Mouse (Mus musculus): Measurements from ENCODE around the gene Paxbp1. TPM values are rescaled to one million over a fixed set of nuclear protein-coding genes. Genes with fewer than 3 reads are reported as not detected.

Paxbp1 gene
- polyA plus RNA-seq (2015; fragmentation: Nextera tagmentation; extraction: Ambion mirVana) = 10.3 and 10.9 TPM in 2 replicates

GRCm38 (mm10) chr16:91044270-91045182 is at the start of gene Paxbp1:
Paxbp1 (minus strand) TSS chr16:91044543.
- Histone ChIP-seq H3K27ac (ENCODE audit: low read depth) (peak within 1 kb of the TSS; percentile 92), H3K4me3 (ENCODE audit: low read depth, low read length) (peak within 1 kb of the TSS; percentile 73), H3K9me3 (ENCODE audit: low read length) (no peaks in the 10 kb centered on the region), H3K4me1 (ENCODE audit: insufficient read depth) (peaks cover 18% of the 10 kb centered on the region), H3K4me2 (ENCODE audit: low read depth, low read length) (peak within 1 kb of the TSS; percentile 82), H3K36me3 (replicated peaks; ENCODE audit: insufficient read depth, low read length) (peaks cover 11% of the 10 kb centered on the region), H3K9ac (replicated peaks) (peak within 1 kb of the TSS; percentile 88), H3K27me3 (ENCODE audit: insufficient read depth, low read length) (no peaks in the 10 kb centered on the region)
- TF ChIP-seq EP300 (IDR thresholded peaks at IDR 0.05; ENCODE audit: low read depth) (no peak), CTCF (IDR thresholded peaks at IDR 0.05; ENCODE audit: low read depth) (peak; percentile 100)
- WGBS (ENCODE audit: insufficient replicate concordance) = 2% methylated on average over 59 of the region's 70 CpGs
- DNase-seq = peak; percentile 99
- peak; percentile 93 for ATAC-seq

- Histone ChIP-seq H3K4me2 (ENCODE audit: low read depth, low read length) (peak overlapping the region; percentile 39), H3K27ac (ENCODE audit: low read depth) (peak overlapping the region; percentile 87), H3K27me3 (ENCODE audit: insufficient read depth, low read length) (no peaks in the 10 kb centered on the region), H3K4me1 (ENCODE audit: insufficient read depth) (peaks cover 12% of the 10 kb centered on the region), H3K4me3 (ENCODE audit: low read depth, low read length) (no peak overlapping the region), H3K36me3 (replicated peaks; ENCODE audit: insufficient read depth, low read length) (no peaks in the 10 kb centered on the region), H3K9me3 (ENCODE audit: low read length) (no peaks in the 10 kb centered on the region), H3K9ac (replicated peaks) (no peak overlapping the region)
- peak; percentile 81 for DNase-seq
- 40% methylated on average over 4 of the region's 4 CpGs for WGBS (ENCODE audit: insufficient replicate concordance)
- ATAC-seq = peak; percentile 99
- TF ChIP-seq CTCF (IDR thresholded peaks at IDR 0.05; ENCODE audit: low read depth) (no peak), EP300 (IDR thresholded peaks at IDR 0.05; ENCODE audit: low read depth) (peak; percentile 97)
Observed at GRCm38 (mm10) chr16:91086642-91087306, 42.4 kb upstream of the Paxbp1 start.

GRCm38 (mm10) chr16:91085239-91085825 is 41.0 kb upstream of the Paxbp1 start:
- 77% methylated on average over 17 of the region's 17 CpGs for WGBS (ENCODE audit: insufficient replicate concordance)
- Histone ChIP-seq H3K9me3 (ENCODE audit: low read length) (no peaks in the 10 kb centered on the region), H3K9ac (replicated peaks) (no peak overlapping the region), H3K4me3 (ENCODE audit: low read depth, low read length) (no peak overlapping the region), H3K4me2 (ENCODE audit: low read depth, low read length) (no peak overlapping the region), H3K27me3 (ENCODE audit: insufficient read depth, low read length) (no peaks in the 10 kb centered on the region), H3K4me1 (ENCODE audit: insufficient read depth) (peaks cover 12% of the 10 kb centered on the region), H3K36me3 (replicated peaks; ENCODE audit: insufficient read depth, low read length) (no peaks in the 10 kb centered on the region), H3K27ac (ENCODE audit: low read depth) (peak overlapping the region; percentile 87; the same call in 1 of the 2 replicates)
- TF ChIP-seq EP300 (IDR thresholded peaks at IDR 0.05; ENCODE audit: low read depth) (no peak), CTCF (IDR thresholded peaks at IDR 0.05; ENCODE audit: low read depth) (no peak)
- ATAC-seq (no peak), DNase-seq (no peak)

- Histone ChIP-seq H3K36me3 (replicated peaks; ENCODE audit: insufficient read depth, low read length) (no peaks in the 10 kb centered on the region), H3K4me3 (ENCODE audit: low read depth, low read length) (no peak overlapping the region), H3K27me3 (ENCODE audit: insufficient read depth, low read length) (no peaks in the 10 kb centered on the region), H3K27ac (ENCODE audit: low read depth) (no peak overlapping the region), H3K9ac (replicated peaks) (no peak overlapping the region), H3K4me2 (ENCODE audit: low read depth, low read length) (no peak overlapping the region), H3K9me3 (ENCODE audit: low read length) (no peaks in the 10 kb centered on the region), H3K4me1 (ENCODE audit: insufficient read depth) (peaks cover 12% of the 10 kb centered on the region)
- 81% methylated on average over 21 of the region's 21 CpGs for WGBS (ENCODE audit: insufficient replicate concordance)
- no peak for DNase-seq
- no peak for TF ChIP-seq CTCF (IDR thresholded peaks at IDR 0.05; ENCODE audit: low read depth)
- no peak for TF ChIP-seq EP300 (IDR thresholded peaks at IDR 0.05; ENCODE audit: low read depth)
- ATAC-seq = no peak
Observed at GRCm38 (mm10) chr16:91084307-91085238, 40.2 kb upstream of the Paxbp1 start.

- H3K9me3 ChIP-seq (ENCODE audit: low read length) = no peaks in the 10 kb centered on the region
- H3K4me3 ChIP-seq (ENCODE audit: low read depth, low read length) = no peak overlapping the region
- H3K9ac ChIP-seq (replicated peaks) = no peak overlapping the region
- H3K4me2 ChIP-seq (ENCODE audit: low read depth, low read length) = no peak overlapping the region
- peak overlapping the region; percentile 2; the same call in 1 of the 2 replicates for H3K27ac ChIP-seq (ENCODE audit: low read depth)
- H3K36me3 ChIP-seq (replicated peaks; ENCODE audit: insufficient read depth, low read length) = no peaks in the 10 kb centered on the region
- no peaks in the 10 kb centered on the region for H3K27me3 ChIP-seq (ENCODE audit: insufficient read depth, low read length)
- H3K4me1 ChIP-seq (ENCODE audit: insufficient read depth) = peaks cover 12% of the 10 kb centered on the region
- DNase-seq (no peak), ATAC-seq (no peak)
- WGBS (ENCODE audit: insufficient replicate concordance) = 67% methylated on average over 4 of the region's 4 CpGs
- TF ChIP-seq CTCF (IDR thresholded peaks at IDR 0.05; ENCODE audit: low read depth) = no peak
- no peak for TF ChIP-seq EP300 (IDR thresholded peaks at IDR 0.05; ENCODE audit: low read depth)
Observed at GRCm38 (mm10) chr16:91083002-91083646, 38.8 kb upstream of the Paxbp1 start.

Data from liver, postnatal 0 days (tissue).